Mouse (Mus musculus): ENCODE data around the gene Mndal. TPM values are rescaled to one million over a fixed set of nuclear protein-coding genes. Genes with fewer than 3 reads are reported as not detected.

Mndal gene
- total RNA-seq, 2 experiments from 2014 or later: 1.3 to 1.6 TPM

Other genes with a start within 250 kb of the Mndal start
- under 1 TPM; 0.24 to 0.28 TPM for gene Ifi207, start 200.7 kb downstream of the Mndal start, total RNA-seq (2021)
- under 1 TPM in 1 of 2 experiments, not detected in 1; 0.16 TPM for gene Ifi204, start 175.5 kb downstream of the Mndal start, total RNA-seq (2021)
- under 1 TPM in 1 of 2 experiments, not detected in 1; 0.26 TPM for gene Ifi211, start 29.4 kb downstream of the Mndal start, total RNA-seq (2021)
- gene Ifi203, start 181 bp upstream of the Mndal start, total RNA-seq (2021): under 1 TPM; 0.68 to 0.72 TPM
- not detected for gene Ifi202b, start 40.3 kb upstream of the Mndal start, total RNA-seq (2021)
- gene Ifi205, start 89.3 kb upstream of the Mndal start, total RNA-seq (2021): not detected
- gene Olfr433, start 98.2 kb upstream of the Mndal start, total RNA-seq (2021): not detected
- gene Olfr432, start 106.7 kb upstream of the Mndal start, total RNA-seq (2021): not detected
- not detected for gene Olfr430, start 124.1 kb upstream of the Mndal start, total RNA-seq (2021)
- not detected for gene Olfr429, start 141.8 kb upstream of the Mndal start, total RNA-seq (2021)
- gene Olfr427, start 154.4 kb upstream of the Mndal start, total RNA-seq (2021): not detected
- not detected for gene Olfr231, start 178.7 kb upstream of the Mndal start, total RNA-seq (2021)
- not detected for gene Olfr424, start 189.0 kb upstream of the Mndal start, total RNA-seq (2021)
- not detected for gene Olfr420, start 213.1 kb upstream of the Mndal start, total RNA-seq (2021)
- gene Spta1, start 230.3 kb upstream of the Mndal start, total RNA-seq (2021): under 1 TPM in 1 of 2 experiments, not detected in 1; 0.08 TPM

All from left cerebral cortex, postnatal 4 days (tissue).